Mouse (Mus musculus): ENCODE measurements around the gene Fkbp2.

The Fkbp2 gene

DNA sequence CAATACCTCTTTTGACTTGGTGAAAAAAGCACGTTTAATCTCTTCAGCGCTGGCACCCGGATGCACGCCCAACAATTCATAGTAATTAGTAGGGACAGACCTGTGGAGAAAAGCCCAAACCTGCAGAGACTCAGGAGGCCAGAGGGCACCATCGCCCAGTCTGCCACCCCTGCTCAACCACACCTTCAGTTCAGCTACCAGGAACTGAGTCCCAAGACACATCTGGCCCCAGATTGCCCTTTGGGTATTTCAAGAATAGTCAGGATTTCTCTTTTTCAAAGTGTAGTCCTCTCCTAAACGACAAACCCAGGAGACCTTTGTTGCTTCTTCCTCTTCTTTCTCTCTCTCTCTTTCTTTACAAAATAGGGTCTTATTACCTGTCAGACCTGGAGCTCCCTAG lies 10.4 kb upstream of the Fkbp2 start:
- DNase-seq = peak; percentile 48

GRCm38 (mm10) chr19:6989251-6989650 lies 8.9 kb upstream of the Fkbp2 start:
- no peak for DNase-seq

- DNase-seq = no peak
Observed at GRCm38 (mm10) chr19:6987904-6988285, 7.6 kb upstream of the Fkbp2 start.

DNA sequence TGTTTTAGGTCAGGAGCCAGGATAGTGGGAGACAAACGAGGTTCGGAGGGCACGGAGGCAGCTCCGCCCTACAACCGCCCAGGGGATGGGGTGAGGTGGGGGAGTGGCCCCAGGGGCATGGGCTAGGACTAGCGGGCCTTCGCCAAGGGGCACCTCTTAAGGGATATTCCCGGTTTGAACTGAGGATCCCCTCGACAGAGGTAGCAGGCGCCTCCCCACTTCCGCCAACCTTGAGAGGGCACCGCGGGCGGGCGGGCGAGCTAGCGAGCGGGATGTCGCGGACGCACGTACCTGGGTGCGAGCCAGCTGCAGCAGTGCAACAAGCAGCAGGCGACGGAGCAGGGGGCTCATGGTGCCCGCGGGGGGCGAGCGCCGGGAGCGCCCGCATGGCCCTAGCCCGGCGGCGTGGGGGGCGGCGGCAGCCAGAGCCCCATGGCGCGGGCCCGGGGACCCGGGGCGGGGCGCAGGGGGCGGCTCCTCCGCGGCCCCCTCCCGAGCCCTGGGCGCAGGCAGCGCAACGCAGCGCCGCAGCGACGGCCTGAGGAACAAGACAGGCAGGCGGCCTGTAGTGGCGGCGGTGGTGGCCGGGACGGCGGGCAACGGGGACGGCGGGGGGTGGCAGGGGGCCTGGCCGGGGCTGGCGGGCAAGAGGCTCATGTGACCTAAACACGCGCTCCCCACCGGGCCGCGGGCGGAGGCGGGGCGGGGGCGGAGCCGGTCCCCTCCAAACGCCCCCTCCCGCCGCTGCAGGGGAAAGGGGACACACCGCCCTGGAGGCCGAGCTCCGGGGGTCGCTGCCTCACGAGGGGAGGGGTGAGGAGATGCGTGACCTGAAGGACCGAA lies 7.0 kb upstream of the Fkbp2 start, which contains the start of gene Vegfb:
Vegfb (minus strand) TSS at position 591 of the 843 bp plus-strand sequence.
- DNase-seq = peak; percentile 80

- DNase-seq = peak; percentile 59
Observed at GRCm38 (mm10) chr19:6985951-6986708, 5.8 kb upstream of the Fkbp2 start.

- peak; percentile 63 for DNase-seq
Observed at GRCm38 (mm10) chr19:6985300-6985699, 5.0 kb upstream of the Fkbp2 start.

DNA sequence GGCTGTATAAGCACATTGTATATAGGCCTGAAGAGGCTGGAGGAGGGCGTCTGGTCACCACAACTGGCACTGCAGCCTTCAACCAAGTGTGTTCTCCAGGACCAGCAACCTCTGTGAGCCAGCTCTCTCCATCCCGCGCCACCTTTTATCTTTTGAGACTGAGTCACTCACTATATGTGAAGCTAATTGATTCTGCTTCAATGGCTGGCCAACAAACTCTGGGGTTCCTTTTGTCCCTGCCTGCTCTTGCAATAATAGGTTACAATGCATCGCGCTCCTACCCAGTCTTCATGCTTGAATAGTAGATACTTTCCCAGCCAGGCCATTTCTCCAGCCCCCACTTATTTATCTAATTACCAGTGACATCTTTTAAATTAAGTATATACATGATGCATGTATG lies 3.3 kb upstream of the Fkbp2 start:
- DNase-seq = peak; percentile 26

GRCm38 (mm10) chr19:6981465-6981864 lies 1.2 kb upstream of the Fkbp2 start:
- DNase-seq = no peak

DNA sequence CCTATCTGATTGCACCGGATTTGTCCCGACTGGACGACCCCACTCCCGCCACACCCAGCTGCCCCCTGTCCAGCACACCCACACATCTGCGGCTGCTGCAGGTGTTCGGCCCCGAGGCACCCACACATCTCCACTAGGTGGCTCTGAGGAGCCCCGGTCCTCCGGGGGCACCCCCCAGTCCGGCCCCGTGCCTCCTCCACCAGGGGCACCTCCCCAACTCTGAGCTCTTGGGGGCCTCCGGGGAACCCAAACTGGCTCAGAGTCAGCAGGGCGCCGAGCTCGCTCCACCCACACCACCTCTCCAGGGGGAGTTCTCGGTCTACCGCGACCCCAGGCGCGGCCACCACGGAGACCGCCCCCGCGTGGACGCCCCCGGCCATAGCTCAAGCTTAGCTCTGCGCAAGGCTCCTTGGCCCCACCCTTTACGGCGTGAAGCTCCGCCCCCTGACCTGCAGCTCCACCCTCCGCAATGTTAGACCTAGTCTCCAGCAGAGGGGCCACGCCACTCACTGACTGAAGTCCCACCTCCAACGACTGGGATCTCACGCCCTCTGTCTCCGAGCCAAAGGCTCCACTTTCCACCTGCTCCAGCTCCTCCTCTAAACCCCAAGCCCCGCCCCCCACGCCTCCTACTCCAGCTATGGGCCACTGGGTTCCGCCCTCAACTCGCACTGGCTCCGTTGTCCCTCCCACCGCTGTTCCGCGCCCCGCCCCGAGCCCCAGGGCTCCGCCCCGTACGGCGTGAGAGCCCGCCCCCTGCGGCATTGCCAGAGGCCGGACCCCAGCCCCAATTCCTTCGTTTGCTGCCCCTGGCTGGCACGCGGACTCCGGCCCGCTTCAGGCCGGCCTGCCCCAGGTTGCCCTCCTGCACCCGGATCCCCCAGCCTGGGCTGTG lies 568 bp downstream of the Fkbp2 start:
- DNase-seq = peak; percentile 99

DNA sequence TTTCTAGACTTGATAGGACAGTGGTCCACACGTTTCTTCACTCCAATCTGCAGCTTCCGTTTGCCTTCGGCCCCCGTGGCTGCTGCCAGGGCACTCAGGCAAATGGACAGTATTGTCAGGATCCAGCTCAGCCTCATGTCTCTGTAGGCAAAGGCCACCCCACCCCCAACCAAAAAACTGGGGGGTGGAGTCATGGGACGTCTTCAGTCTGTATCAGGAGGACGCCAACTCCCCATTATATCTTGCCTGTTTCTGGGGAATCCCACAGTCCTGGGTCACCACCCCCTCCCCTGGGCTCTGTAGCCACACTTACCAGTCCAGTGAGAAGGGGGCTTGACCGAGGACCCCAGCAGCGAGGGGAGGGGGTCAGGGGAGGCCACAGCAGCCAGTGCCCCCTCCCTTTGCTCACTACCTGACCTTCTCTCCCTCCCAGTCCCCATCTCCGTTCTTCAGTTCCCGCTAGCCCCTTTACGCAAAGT lies 1.3 kb downstream of the Fkbp2 start:
- no peak for DNase-seq

DNA sequence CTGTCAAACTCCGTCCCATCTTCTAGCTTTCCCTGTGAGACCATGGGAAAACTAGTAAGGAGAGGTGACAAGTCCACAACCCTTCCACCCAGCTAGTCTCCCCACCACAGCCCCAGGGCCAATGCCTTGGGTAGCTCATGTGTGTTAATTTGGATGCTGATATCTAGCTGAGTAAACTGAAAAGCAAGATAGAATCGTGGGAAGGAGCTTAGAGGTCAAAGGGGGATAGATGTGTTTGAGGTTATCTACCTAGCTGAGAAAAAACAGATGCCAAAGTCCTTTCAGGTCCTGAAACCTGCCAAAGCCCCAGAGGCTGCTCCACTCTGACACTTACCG lies 1.7 kb downstream of the Fkbp2 start:
- no peak for DNase-seq

DNA sequence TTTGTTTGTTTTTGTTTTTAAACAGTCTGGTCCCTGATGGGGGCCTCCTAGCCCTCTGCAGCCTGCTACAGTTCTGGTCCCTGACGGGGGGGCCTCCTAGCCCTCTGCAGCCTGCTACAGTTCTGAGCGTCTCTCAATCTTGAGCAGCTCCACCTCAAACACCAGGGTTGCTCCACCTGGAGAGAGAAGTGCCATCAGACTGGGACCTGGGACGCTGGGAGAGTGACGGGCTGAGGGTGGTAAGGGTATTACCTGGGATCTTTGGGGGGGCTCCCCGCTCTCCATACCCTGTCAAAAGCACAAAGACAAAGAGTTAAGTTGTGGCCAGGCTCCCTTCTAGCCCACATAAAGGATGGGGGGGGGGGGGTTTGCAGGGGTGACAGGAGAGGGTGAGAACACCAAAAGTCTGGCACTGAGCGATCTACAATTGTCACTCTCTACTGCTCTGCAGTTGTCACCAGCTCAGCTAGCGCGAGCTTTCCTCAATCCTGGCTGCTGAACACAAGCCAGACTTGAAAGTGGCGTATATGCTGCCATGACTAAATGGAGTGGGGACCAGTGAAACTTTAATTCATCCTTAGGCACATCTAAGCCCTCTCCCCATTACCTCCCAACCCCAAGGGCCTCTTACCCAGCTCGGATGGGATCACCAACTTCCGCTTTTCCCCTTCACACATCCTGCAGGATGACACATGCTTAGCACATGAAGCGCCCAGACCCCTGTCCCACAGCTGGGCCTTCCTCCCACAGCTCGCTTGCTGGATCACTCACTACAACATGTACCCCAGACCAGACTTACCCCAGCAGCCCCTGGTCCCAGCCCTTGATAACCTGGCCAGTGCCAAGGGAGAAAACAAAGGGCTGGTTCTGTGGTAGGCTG lies 2.3 kb downstream of the Fkbp2 start:
- DNase-seq = peak; percentile 69

DNA sequence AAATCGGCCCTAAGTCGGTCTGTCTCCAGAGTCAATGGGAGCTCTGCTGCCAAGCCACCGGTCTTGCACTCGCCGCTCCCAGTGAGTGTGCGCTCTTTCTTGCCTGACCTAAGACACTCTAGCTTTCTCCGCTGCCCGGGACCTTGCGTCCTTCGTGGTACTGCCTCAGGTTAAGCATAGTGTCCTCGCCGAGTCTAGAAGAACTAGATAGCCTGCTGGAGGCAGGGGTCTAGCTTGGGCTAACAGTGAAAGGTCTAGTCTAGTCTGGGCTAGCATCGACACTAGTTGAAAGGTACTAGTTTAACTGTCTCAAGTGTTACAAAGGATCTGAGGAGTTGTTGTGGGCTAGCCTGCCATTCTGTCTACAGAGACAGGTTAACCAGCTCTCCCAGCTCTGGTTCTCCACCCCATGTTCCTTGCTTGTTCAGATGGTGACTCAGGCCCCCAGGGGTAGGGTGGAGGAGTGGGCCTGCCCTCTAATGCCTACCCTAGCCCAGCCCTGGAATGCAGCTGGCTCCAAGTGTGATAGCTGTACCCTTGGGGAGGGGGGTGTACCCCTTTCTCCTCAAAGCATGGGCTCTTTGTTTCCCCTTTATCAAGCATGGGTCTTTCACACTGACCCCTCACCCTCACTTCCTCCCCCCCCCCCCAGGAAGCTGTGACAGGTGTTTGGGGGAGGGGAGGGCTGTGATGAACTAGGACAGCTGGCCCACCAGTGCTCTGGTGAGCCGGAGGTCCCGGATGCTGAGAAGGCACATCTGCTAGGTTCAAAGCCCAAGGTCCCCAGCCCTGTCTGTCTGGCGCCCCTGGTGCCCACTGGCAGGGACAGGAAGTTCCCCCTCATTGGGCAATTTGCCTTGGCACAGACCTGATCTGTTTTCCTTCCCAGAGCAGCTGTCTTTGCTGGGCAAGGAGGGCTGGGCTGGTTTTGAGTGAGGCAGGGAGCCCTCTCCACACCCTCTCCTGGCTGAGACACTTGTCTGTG lies 4.5 kb downstream of the Fkbp2 start, which contains the start of gene Plcb3:
Plcb3 (minus strand) TSS at position 934 of the 985 bp plus-strand sequence.
- peak; percentile 77 for DNase-seq

DNA sequence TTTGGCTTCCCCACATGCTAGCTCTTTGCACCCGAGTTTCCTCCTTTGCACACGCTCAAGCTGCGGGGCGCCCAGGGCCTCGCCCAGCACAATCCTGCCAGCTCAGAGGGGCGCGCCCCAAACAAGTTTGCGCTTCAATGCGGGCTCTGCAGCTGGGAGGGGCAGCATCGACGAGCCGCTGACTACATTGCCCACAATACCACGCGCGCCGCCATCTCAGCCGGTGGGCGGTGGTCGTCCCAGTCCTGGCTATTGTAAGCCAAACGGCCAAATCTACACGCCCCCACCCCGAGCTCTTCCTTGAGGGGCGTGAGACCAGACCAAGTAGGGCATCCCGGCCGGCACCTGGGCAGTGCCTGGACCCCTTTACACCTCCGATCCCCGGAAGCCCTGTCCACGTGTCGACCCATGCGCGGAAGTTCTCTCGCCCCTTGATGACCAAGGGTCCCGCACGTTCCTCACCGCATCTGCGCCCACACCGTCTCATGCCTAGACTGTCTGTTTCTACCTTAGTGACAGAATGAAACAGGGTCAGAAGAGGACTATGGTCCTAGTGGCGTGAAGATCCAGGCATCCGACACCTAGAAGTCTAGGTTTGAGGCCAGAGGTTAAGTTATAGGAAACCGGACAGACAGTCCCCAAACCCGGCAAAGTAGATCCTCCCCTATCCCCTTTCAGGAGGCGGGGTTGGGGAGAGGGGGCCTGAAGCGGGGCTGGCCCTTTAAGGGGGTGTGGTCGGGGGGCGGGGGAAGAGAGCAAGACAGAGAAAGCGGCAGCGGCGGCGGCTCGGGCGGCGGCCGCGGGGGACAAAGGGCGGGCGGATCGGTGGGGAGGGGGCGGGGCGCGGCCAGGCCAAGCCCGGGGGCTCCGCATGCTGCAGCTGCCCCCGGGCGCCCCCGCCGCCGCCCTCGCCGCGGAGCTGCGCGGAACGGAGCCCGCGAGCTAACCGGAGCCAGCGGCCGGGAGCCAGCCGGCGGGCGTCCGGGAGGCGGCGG lies 5.8 kb downstream of the Fkbp2 start, which contains the start of gene Ppp1r14b:
Ppp1r14b (plus strand) TSS at position 758 of the 995 bp plus-strand sequence.
- DNase-seq = peak; percentile 68

GRCm38 (mm10) chr19:6973581-6974190 lies 6.6 kb downstream of the Fkbp2 start:
- DNase-seq = no peak

GRCm38 (mm10) chr19:6972247-6972917 lies 7.9 kb downstream of the Fkbp2 start:
- peak; percentile 38 for DNase-seq

DNA sequence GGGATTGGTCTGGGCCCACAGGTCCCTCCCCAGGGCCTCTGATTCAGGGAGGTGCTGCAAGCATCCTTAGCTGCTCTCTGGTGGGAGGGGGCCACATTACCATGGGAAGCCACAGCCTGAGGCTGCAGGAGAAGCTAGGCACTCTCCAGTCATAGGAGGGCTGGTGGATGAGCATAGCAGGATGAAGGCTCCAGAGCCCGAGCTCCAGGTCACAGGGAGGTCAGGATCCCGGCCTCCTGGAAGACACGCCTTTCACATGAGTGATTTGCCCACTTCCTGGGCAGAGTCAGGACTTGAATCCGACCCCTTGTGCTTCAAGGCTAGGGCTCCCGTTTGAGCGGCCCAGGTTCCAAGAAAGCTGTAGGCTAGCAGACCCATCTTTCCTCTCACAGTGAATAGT lies 8.7 kb downstream of the Fkbp2 start:
- DNase-seq = no peak

DNA sequence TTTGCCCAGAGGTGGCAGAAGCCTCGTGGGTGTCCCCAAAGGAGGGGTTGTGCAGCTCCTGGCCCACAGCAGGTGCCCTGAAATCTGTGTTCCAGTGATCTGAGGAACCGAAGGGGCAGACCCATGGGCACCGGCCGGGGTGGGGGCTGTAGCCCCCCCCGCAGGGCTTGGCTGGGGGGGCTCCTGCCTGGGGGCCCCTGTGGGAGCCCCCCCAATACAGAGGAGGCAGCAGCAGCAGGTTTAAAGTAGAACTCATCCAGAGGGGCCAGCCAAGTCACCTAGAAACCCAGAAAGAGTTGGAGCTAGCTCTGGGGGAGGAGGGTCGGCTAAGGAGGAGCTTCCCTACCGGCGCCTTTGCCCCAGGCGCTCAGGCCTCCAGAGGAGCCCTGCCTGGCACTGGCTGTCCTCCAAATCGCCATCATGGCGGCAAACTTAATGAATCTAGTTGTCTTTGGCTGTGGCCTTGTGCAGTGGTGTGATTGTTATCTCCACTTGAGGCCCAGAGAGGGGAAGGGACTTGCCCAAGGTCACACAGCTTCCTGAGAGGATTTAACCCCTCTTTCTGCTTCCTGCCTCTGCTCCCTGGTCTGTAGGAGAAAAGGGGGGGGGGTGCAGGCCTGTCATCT lies 9.7 kb downstream of the Fkbp2 start:
- DNase-seq = peak; percentile 47
